Mouse (Mus musculus) thymus, adult 2 months (tissue): ENCODE results near the gene Gm128. TPM values are rescaled to one million over a fixed set of nuclear protein-coding genes. Genes with fewer than 3 reads are reported as not detected.

Source experiments
- DNase-seq: peaks from one replicate; pipeline ENCODE4 v3.0.0; 2021
- H3K27ac ChIP-seq: fragments of 200-500 bp; 2 replicates; pipeline ENCODE4 v1.5.1; 2012; ENCODE audit warnings: low read length, control low read depth; ENCODE audit not compliant: control insufficient read depth, insufficient read depth
- H3K27me3 ChIP-seq: fragments of 200-500 bp; 2 replicates; pipeline ENCODE4 v1.6.1; 2012; ENCODE audit warnings: mild to moderate bottlenecking, low read length, moderate library complexity, mixed read lengths; ENCODE audit not compliant: control insufficient read depth, insufficient read depth
- H3K36me3 ChIP-seq: fragments of 200-500 bp; 2 replicates; pipeline ENCODE4 v1.6.1; 2012; ENCODE audit warnings: mild to moderate bottlenecking, low read length, moderate library complexity; ENCODE audit not compliant: control insufficient read depth, insufficient read depth
- H3K4me1 ChIP-seq: fragments of 200-500 bp; replicated peaks from 2 replicates; pipeline ENCODE4 v1.6.1; 2012; ENCODE audit warnings: low read length; ENCODE audit not compliant: control insufficient read depth, insufficient read depth
- H3K4me3 ChIP-seq: fragments of 200-500 bp; 2 replicates; pipeline ENCODE4 v1.5.1; 2012; ENCODE audit warnings: mild to moderate bottlenecking, low read length, control low read depth, moderate library complexity; ENCODE audit not compliant: control insufficient read depth, insufficient read depth
- CTCF ChIP-seq: fragments of 200-500 bp; IDR thresholded peaks from 2 replicates; pipeline ENCODE4 v1.5.1; 2012; ENCODE audit warnings: mild to moderate bottlenecking, control low read depth, low read length, moderate library complexity, borderline replicate concordance; ENCODE audit not compliant: control insufficient read depth, poor library complexity, insufficient read depth; ENCODE audit errors: extremely low read depth
- POLR2A ChIP-seq: fragments of 200-500 bp; IDR thresholded peaks from 2 replicates; pipeline ENCODE4 v1.6.1; 2012; ENCODE audit warnings: mild to moderate bottlenecking, low read length, control low read depth, moderate library complexity; ENCODE audit not compliant: control insufficient read depth, poor library complexity, insufficient read depth; ENCODE audit errors: extremely low read depth
- whole genome bisulfite sequencing: fragments of 180-500 bp; shearing (Covaris S2); methylation state at CpG from one replicate; pipeline ENCODE4 v1.1.7; 2018; 5-methylcytosine and 5-hydroxymethylcytosine counted together
- polyA plus RNA-seq: library from polyadenylated mRNA; depleted of rRNA; stranded (reverse); fragments of >200 nt; gene quantifications from 2 replicates; pipeline ENCODE4 v1.2.3, GENCODE M21; 2012

Gene Gm128
- polyA plus RNA-seq, 1 experiment = 0.30 TPM

DNA sequence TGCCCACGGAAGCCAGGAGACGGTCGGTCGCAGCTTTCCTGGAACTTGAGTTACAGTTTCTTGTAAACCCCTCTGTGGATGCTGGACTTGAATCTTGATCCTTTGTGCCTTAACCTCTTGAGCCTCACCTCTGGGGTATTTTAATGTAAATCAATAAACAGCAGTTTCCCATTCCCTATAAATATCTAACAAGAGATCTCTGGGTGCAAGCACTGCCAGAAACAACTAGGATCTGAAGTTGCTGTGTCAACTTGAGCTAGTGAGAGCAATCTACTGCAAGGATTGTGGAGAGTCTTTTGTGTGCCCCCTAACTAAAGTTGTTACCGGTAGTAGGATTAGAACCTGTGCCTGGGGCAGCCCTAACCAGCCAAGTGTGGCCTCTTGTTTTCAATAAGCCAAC, 44.0 kb upstream of the Gm128 start:
- no peak for DNase-seq
- Histone ChIP-seq H3K27ac (no peak overlapping the region), H3K36me3 (peaks cover 5% of the 10 kb centered on the region; the same call in 1 of the 2 replicates), H3K4me3 (no peak overlapping the region), H3K27me3 (no peaks in the 10 kb centered on the region), H3K4me1 (peaks cover 16% of the 10 kb centered on the region)
- TF ChIP-seq POLR2A (no peak), CTCF (no peak)
- 97% methylated on average over 5 of the region's 5 CpGs for WGBS

- H3K4me3 ChIP-seq = no peak overlapping the region
- 94% methylated on average over 12 of the region's 12 CpGs for WGBS
- H3K4me1 ChIP-seq = peaks cover 16% of the 10 kb centered on the region
- peaks cover 5% of the 10 kb centered on the region; the same call in 1 of the 2 replicates for H3K36me3 ChIP-seq
- no peaks in the 10 kb centered on the region for H3K27me3 ChIP-seq
- no peak for DNase-seq
- no peak overlapping the region for H3K27ac ChIP-seq
- TF ChIP-seq POLR2A = no peak
- TF ChIP-seq CTCF = no peak
Observed at GRCm38 (mm10) chr3:95284501-95285281, 43.3 kb upstream of the Gm128 start.

- H3K27ac ChIP-seq = no peak overlapping the region
- WGBS = 57% methylated on average over 1 of the region's 1 CpGs
Observed at GRCm38 (mm10) chr3:95284062-95284461, 42.7 kb upstream of the Gm128 start.

DNA sequence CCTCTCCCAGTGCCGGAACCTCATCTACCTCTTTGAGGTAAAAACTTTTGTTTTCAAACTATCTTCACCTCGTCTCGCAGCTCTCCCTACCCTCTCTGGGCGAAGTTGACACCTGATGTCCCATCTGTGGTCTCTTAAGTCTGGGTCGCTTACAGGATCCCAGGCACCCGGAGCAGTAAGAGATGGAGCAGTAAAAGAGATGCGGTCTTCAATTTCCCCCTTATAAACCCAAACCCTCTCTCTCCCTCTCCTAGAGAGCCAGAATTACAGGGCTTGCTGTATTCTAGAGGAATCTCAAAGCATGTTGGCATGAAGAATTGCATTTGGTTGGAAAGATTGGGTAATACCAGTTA, 42.2 kb upstream of the Gm128 start:
- H3K36me3 ChIP-seq = peaks cover 5% of the 10 kb centered on the region; the same call in 1 of the 2 replicates
- WGBS = 4% methylated on average over 7 of the region's 7 CpGs
- peaks cover 16% of the 10 kb centered on the region for H3K4me1 ChIP-seq
- no peak for TF ChIP-seq POLR2A
- TF ChIP-seq CTCF = no peak
- H3K27me3 ChIP-seq = no peaks in the 10 kb centered on the region
- H3K27ac ChIP-seq = peak overlapping the region; percentile 93; the same call in 1 of the 2 replicates
- peak overlapping the region; percentile 77 for H3K4me3 ChIP-seq
- no peak for DNase-seq

More at GRCm38 (mm10) chr3:95284062-95284461, 42.7 kb upstream of the Gm128 start:
- TF ChIP-seq POLR2A (no peak), CTCF (no peak)
- Histone ChIP-seq H3K4me3 (no peak overlapping the region), H3K36me3 (peaks cover 5% of the 10 kb centered on the region; the same call in 1 of the 2 replicates), H3K27me3 (no peaks in the 10 kb centered on the region), H3K4me1 (peaks cover 16% of the 10 kb centered on the region)
- DNase-seq = no peak

- DNase-seq = peak; percentile 56
- Histone ChIP-seq H3K27ac (peak overlapping the region; percentile 93), H3K4me3 (peak overlapping the region; percentile 77), H3K36me3 (peaks cover 1% of the 10 kb centered on the region; the same call in 1 of the 2 replicates), H3K27me3 (no peaks in the 10 kb centered on the region), H3K4me1 (peaks cover 16% of the 10 kb centered on the region)
- peak; percentile 20; the same call in 1 of the 2 replicates for TF ChIP-seq CTCF
- peak; percentile 42; the same call in 1 of the 2 replicates for TF ChIP-seq POLR2A
- WGBS = under 1% methylated on average over 51 of the region's 51 CpGs
Observed at GRCm38 (mm10) chr3:95282865-95283588, 41.6 kb upstream of the Gm128 start.

- Histone ChIP-seq H3K4me3 (peak overlapping the region; percentile 77), H3K4me1 (peaks cover 16% of the 10 kb centered on the region), H3K27me3 (no peaks in the 10 kb centered on the region), H3K36me3 (no peaks in the 10 kb centered on the region), H3K27ac (peak overlapping the region; percentile 93)
- no peak for TF ChIP-seq CTCF
- peak; percentile 40; the same call in 1 of the 2 replicates for TF ChIP-seq POLR2A
- under 1% methylated on average over 11 of the region's 11 CpGs for WGBS
- DNase-seq = peak; percentile 62
Observed at GRCm38 (mm10) chr3:95282381-95282864, 41.0 kb upstream of the Gm128 start.
